Mouse (Mus musculus) layer of hippocampus, postnatal 14 days (tissue): ENCODE measurements around the gene Tut7. TPM values are rescaled to one million over a fixed set of nuclear protein-coding genes. Genes with fewer than 3 reads are reported as not detected.
A peak's percentile ranks its signal among the peaks of the same experiment; 100 is the strongest.
"Not testable (repeated sequence)": the region's sequence is repeated elsewhere in the genome, so short reads cannot be mapped to it uniquely, and the experiment has no call there.

ENCODE experiments used
- DNase-seq, 2 experiments: peaks; one replicate each; pipeline ENCODE4 v3.0.0; 2021 to 2022; ENCODE audit warnings: low spot score in 2 of 2, mixed read lengths in 1 of 2
- total RNA-seq, 2 experiments: library from RNA; stranded (reverse); gene quantifications; 2 replicates each; pipeline ENCODE4 v1.2.3; 2021

The Tut7 gene
- total RNA-seq, 2 experiments from 2014 or later, result 65.5 to 67.9 TPM

DNA sequence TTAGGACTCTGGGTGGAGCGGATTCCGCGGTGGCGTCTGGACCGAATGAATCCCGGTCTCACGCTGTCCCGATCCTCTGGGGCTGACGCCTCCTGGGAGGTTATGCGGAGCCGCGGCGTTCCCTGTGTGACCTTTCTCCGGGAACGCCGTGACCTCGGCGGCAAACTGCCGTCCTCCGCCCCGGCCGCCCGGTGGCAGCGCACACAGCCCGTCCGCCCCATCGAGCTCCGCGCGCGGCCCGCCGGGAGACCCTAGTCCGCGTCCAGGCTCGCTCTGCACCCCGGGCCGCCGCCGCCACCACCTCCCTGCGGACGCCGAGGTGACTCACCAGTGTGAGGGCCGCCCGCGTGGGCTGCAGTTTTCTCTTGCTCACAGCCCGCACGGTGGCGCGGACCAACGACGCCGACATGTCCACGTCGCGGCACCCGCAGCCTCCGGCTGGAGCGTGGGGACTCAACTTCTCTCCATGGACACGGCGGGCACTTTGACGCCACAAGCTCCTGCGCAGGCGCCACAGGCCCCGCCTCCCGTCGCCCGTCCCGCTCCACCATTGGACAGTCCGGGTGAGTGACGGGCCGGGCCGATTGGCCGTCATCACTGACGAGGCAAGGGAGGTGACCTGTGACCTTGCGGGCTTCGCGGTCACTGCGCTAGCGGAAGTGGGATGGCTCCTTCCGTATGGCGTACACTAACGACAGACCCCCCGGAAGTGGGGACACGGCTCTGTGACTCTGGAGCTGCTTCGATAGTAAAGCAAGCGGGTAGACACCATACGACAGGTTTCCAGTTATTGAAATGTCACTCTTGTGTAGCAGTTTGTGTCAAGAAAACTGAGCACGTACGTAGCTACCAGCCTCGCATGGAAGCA lies 53.4 kb downstream of the Tut7 start, which contains the start of gene Isca1:
Gene Isca1 (minus strand): TSS at position 515 of the 868 bp plus-strand sequence.
- peak; percentile 100 for DNase-seq

DNA sequence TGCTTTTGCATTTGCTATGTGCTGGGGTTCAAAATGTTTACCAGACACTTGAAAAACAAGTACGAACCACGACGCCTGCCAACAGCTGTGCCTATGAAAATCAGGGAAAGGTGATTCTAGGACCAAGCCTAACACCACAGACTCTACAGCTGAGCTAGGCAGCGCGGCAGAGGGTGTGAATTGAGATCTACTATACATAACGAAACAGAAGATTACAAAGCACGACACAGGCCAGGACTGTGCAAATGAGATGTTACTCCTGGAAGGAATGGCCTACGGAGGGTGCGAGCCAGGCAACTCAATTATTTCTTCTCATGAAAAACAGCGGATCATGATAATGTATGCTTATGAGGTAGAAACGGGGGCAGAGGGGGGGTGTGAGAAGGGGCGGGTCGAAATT lies 54.4 kb downstream of the Tut7 start:
- no peak for DNase-seq

DNA sequence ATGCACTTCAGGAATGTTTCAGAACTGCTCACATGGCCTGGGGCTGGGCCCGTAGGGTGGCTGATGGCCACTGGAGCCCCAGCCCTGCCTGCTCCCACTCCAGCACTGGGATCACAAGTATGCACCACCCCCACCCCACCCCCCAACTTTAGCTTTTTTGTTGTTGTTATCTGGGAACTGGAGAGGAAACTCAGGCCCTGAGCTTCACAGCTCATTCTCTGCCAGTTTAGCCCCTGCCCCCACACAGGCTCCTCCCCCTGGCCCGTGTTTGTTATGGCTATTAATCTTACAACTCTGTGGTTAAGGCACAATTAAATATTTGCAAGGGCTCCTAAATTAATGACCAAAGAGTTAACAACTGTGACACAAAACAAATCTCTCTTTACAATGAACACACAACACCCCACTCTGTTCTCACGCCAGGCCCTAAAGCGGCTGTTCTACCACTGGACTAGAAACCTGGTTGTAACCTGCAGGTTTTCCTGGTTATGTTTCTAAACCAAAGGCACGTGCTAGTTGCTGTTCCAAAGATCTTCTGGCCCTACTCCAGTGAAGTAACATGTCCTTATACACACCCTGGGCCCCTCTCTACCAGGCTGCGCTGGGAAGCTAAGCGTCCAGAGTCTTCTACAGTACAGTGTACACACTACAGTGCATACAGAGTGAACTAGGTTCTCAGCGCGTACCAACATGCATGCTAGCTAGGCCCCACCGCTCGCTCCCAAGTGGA lies 56.0 kb downstream of the Tut7 start:
- DNase-seq, result no peak

DNA sequence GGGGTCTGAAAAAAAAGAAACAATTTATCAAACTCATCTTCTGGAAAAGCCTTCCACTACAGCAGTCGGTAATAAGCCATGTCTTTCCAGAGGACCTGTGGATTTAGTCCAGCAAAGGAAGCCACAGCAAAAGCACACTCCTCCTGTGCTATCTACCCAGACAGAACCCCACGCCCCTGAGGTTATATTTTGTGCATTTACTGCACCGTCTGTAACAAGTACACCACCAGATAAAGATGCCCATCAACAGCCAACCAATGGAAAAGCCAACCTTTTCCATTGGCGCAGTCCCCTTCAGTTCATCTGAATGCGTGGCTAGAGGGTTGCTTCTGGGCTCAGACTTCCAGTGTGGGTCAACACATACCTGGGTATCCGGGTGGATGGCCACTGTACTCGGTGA lies 60.2 kb downstream of the Tut7 start:
- no peak for DNase-seq

DNA sequence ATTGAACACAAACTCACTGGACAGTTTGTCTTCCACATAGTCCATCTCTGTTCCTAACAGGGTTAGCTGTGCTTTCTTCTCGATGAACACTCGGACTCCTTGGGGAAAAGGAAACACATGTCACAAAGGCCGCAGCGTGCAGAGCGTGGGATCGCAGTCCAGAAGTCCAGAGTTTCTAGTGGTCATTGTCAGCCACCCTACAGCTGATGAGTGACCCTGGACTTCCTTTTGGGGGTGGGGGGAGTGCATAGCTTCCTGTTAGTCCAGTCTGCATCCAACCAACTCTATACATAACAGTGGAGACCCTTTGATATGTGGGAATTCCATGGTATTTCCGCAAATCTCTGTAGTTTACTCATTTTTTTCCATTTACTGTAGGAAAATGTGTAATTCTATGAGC lies 66.0 kb downstream of the Tut7 start:
- no peak for DNase-seq

DNA sequence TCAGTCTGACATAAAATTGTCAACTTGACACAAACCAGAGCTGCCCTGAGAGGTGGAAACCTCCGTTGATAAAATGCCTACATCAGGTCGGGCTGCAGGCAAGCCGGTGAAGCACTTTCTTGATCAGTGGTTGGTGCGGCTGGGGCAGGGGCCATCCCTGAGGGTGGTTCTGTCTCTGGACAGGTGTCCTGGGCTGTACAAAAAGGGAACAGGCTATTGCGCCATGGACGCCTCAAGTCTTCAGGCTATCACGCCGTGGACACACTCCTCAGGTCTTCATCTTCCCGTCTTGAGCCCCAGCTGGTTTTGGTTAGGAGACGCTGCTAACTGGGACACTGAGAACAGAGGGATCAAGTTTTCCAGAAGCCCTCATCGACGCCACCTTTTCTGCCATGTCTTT lies 72.6 kb downstream of the Tut7 start:
- DNase-seq, result no peak

DNA sequence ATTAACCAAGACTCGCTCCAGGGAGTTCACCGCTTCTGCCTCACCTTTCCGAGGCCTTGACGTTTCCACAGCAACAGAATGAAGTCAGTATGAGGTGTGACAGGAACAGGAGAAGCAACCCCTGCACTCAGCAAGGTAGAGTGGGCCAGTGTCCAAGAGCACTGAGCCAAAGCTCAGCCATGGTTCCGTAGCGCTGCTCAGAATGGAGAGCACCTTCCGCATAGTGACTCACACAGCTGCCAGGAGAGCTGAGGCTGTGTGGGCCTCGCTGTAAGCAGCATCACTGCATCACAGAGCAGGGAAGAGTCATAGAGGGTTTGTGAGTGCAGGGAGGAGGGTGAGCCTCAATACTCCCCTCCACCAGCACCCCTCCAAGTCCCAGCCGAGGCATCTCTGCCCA lies 76.2 kb downstream of the Tut7 start, which contains the start of gene 1700014D04Rik:
Gene 1700014D04Rik (minus strand): TSS at position 42 of the 400 bp plus-strand sequence.
- DNase-seq, result no peak

DNA sequence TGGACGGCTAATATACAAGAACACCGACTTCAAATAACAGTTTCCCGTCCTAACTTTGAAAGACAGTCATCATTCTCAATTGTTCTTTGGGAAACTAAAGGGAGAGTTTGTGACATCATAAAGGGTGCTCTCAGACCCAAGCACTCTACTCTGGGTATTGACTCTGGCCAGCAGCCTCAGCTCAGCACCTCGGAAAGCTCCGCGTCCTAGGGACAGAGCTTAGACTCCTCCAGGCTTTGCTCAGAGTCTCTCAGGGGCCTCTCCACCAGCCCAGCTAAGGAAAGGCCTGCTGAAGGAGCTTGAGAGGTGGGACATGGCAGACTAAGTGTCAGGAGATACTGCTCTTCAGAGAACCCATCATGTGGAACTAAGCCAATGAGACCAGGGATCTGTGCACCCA lies 76.8 kb downstream of the Tut7 start:
- DNase-seq, result no peak

DNA sequence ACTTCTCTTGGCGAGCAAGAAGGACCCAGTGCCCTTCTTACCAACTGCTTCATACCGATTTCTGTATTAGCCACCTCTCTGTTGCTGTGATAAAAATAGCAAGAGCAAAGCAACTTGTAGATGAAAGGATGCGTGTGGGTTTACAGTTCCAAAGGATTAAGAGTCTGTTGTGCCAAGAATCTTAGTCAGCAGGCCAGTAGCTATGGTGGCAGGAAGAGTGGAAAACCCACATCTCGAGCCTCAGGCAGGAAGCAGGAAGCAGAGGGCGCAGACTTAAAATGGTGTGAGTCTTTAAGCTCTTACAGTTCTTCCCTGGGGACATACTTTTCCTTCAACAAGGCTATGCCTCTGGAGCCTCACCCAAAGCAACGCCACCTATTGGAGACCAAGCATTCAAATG lies 77.5 kb downstream of the Tut7 start:
- no peak for DNase-seq

DNA sequence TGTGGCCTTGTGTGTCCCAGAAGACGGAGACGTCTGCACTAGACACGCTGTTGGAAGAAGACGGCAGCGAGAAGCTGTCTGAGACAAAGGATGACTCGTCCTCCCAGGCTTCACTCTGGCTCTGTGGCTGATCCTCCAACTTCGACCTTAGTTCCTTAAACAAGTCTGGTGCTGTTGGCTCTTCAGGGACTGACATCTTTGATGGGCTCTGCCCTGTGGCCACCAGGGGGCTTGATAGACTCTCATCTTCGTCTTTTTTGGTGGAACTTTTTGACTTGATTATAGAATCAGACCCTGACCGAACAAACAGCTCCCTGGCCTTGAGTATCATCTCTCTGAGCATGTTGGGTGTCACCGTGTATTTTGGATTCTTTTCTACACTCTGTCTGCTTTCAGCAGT lies 81.2 kb downstream of the Tut7 start:
- no peak for DNase-seq

DNA sequence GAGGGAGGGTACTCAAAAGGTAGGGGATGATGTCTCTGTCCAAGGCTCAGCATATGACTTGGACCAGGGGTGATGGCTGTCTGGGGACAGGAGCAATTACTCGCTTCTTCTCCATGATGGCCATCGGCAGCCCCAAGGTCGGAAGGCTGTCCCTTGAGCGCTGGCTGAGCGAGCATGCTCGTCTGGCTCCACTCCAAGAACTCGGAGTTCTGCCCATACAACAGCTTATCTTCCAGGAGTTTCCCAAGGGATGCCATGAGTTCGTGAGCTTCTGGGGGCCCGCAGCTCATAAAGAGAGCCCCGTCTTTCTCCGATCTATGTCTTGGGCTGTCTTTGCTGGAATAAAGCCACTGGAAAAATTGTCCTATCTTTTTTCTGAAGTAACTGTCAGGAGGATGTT lies 81.9 kb downstream of the Tut7 start:
- DNase-seq, result no peak

DNA sequence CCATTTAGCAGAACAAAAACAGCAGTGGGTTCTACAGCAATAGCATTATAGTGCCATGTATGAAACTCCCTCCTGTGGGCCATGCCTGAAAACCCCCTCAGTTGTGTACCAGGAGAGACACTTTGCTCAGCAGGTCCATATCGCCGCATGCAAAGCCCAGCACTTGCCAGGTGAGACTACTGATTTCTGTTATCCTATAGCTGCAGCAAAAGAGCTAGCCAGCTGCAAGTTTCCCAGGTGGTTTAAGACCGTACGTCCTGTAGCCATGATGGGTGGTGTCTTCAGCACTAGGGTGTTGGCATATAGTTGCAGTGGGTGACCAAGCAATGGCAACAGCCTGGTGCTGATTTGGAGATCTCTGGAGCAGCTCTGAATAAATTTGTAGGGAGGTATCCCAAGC lies 83.5 kb downstream of the Tut7 start:
- no peak for DNase-seq

DNA sequence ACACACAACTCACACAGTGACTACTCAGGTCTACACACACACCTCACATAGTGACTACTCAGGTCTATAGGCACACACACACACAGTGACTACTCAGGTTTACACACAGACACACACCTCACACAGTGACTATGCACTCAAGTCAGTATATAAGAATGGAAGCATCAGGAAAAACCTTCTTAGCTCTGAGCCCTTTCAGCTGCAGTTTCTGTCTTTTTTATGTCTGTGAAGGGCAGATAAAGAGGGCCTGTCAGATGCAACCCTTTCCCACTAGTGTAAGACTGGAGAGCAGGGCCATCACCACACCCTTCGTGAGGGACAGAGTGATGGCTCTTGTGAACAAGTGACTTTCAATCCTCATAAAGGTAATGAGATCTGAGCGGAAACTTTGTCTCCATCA lies 84.5 kb downstream of the Tut7 start:
- no peak for DNase-seq

DNA sequence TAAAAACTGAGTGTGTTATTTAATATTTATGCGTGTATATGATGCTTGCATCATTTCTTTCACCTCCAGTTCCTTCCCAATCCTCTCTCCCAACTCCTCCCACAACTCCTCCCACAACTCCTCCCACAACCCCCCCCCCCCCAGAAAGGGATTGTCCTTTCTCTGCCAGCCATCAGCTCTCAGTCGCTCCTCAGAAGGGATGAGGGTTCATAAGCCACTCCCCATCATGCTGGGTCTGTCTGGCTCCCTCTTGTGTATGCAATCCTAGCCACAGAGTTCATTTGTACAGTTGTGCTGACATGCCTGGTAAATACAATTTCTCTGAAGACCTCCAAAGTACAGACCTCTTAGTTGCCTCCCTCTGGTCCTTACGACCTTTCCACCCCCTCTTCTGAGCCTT lies 87.8 kb downstream of the Tut7 start:
- DNase-seq, result no peak

DNA sequence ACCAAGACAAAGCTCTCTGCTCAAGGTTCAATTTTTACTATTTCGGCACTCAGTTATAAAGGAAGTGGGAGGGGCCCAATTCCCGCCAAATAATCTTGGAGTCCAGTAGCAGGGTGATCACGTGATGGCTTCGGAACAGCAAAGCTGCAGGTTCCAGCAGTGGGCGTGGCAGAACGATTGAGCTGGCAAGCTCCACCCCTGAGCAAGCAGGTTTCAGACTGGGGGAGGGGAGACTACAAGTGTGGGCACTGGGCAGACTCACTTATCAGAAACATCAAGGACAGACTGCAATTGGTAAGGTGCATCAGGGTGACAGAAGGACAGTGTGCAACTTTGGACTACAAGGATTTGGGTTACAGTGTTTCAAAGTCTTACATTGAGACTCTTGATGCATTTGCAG lies 88.6 kb downstream of the Tut7 start:
- not testable (repeated sequence) for DNase-seq

DNA sequence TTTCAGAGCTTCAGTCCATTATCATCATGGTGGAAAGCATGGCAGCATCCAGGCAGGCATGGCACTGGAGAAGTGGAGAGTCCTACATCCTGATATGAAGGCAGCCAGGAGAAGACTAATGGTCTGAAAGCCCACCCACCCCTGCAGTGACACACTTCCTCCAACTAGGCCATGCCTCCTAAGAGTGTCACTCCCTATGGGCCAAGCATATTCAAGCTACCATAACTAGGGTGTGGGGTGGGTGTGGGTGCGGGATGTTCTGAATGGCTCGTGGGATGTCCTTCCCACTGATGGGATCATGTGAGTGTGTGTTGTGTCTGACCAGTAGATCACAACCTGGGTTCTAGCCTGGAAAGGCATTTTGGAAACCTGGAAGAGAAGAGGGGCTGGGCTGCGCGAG lies 89.0 kb downstream of the Tut7 start:
- no peak for DNase-seq

DNA sequence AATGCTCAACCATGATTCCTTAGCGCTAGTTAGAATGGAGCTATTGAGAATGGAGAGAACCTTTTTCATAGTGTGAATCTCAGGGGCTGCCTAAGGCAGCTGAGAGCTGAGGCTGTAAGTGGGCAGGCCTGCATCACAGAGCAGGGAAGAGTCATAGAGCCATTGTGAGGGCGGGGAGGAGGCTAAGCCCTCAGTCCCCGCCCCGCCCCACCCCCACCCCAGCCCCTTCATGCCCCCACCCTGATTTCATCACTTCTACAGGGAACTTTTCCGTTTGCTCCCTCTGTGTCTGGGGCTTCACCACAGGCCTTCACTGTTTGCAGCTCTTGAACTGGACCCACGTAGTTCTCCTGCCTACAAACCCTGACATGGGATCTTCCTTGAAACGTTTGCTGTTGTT lies 91.3 kb downstream of the Tut7 start, which contains the start of gene Spata31d1d:
Gene Spata31d1d (minus strand): TSS at position 101 of the 400 bp plus-strand sequence.
- DNase-seq, result no peak

DNA sequence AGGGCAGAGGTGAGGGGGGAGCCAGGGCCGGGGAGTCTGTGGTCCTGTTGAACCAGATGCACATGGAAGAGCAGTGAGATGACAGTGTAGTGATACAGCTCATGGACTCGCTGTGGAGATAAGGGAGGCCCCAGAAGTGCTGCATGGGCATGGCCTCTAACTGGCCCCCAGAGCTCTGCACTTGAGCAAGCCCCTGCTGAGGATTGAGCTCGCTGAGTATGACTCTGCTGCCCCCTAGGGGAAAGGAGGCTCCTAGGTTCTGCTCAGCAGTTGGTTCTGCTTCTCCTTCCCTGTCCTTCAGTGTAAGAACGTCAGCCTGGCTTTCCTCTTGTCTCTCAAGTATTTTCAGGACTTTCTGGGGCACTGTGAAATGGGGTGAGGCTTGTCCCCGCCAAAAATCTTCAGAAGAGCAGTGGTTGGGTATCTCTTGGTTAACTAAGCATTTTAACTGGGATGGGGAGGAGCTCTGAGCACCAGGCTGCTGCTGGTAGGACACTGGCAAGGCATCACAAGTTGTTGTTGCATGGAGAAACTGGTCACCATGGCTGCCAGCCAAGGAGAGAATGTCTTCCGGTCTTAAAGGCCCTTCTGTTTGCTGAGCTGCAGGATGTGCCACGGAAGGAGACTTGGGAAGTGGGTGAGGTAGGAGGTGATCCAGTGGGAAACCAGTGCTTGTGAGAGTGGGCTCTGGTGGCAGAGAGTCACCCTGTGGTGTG lies 94.4 kb downstream of the Tut7 start:
- DNase-seq, result peak; percentile 88 to 92

DNA sequence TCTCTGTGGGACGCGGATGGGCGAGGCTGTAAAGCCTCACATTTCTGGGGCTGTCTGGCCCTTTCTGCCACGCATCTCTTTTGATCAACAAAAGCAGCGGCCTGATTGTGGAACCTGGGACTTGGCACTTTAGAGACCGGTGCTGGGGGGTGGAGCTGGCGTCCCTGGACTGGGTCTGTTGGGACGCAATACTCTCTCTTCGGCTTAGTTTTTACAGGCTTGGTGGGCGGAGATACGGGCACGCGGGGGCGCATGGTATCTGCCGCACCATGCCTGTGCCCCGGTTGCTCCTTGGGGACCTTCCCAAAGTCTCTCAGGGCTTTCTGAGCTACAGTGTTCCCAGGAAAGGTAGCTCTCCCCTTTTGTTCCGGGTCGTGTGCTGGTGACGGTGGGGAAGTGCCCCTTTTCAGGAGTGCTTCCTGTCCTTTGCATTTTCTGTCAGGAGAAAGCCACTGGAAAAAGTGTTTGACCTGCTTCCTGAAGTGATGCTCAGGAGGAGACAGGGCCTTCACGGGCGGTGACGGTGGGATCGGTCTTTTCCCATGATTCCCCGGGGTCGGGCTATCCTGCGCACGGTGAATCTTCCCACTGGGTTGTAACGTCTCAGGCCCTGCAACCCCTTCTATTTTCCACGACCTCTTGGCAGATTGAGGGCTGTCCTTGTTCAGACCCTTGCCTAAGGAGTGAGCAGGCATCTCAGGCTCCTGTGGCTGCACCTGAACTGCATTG lies 96.6 kb downstream of the Tut7 start:
- no peak for DNase-seq

DNA sequence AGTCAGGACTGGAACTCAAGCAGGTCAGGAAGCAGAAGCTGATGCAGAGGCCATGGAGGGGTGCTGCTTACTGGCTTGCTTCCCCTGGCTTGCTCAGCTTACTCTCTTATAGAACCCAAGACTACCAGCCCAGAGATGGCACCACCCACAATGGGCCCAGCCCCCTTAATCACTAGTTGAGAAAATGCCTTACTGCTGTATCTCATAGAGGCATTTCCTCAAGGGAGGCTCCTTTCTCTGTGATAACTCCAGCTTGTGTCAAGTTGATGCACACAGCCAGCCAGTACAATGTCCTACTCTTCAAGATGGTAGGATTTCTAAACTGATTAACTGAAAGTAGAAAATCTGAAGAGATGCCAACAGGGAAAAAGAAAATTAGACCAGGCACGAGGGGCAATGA lies 100.9 kb downstream of the Tut7 start:
- DNase-seq, result not testable (repeated sequence)
